Mouse (Mus musculus): Measurements from ENCODE around the gene Platr25. TPM values are rescaled to one million over a fixed set of nuclear protein-coding genes. Genes with fewer than 3 reads are reported as not detected.
A peak's percentile ranks its signal among the peaks of the same experiment; 100 is the strongest.
"Not testable (repeated sequence)": the region's sequence is repeated elsewhere in the genome, so short reads cannot be mapped to it uniquely, and the experiment has no call there.

Platr25 gene
- polyA plus RNA-seq, 1 experiment, result 0.08 TPM

GRCm38 (mm10) chr13:62653369-62653743 lies 107.2 kb downstream of the Platr25 start:
- Histone ChIP-seq H3K4me1 (ENCODE audit: control insufficient read depth, insufficient read depth, insufficient read length, low read length) (no peaks in the 10 kb centered on the region), H3K27ac (ENCODE audit: insufficient read depth, low read depth, low read length) (no peak overlapping the region), H3K4me3 (ENCODE audit: low read depth, low read length) (peak overlapping the region; percentile 72), H3K27me3 (ENCODE audit: control insufficient read depth, insufficient read depth, low read length) (no peaks in the 10 kb centered on the region), H3K36me3 (ENCODE audit: control insufficient read depth, insufficient read depth, low read length) (no peaks in the 10 kb centered on the region)
- WGBS, result 20% methylated on average over 8 of the region's 8 CpGs
- no peak for TF ChIP-seq POLR2A (IDR thresholded peaks at IDR 0.05; ENCODE audit: low read depth, low read length)
- TF ChIP-seq CTCF (IDR thresholded peaks at IDR 0.05; ENCODE audit: extremely low read depth, insufficient read length, insufficient replicate concordance, low read depth, low read length), result no peak

GRCm38 (mm10) chr13:62652681-62653368 lies 107.7 kb downstream of the Platr25 start:
- not testable (repeated sequence) for H3K4me1 ChIP-seq (ENCODE audit: control insufficient read depth, insufficient read depth, insufficient read length, low read length); H3K36me3 ChIP-seq (ENCODE audit: control insufficient read depth, insufficient read depth, low read length); H3K27me3 ChIP-seq (ENCODE audit: control insufficient read depth, insufficient read depth, low read length); H3K27ac ChIP-seq (ENCODE audit: insufficient read depth, low read depth, low read length)
- peak overlapping the region; percentile 72 for H3K4me3 ChIP-seq (ENCODE audit: low read depth, low read length)
- WGBS, result under 1% methylated on average over 16 of the region's 16 CpGs

GRCm38 (mm10) chr13:62627071-62627470 lies 133.4 kb downstream of the Platr25 start:
- H3K27ac ChIP-seq (ENCODE audit: insufficient read depth, low read depth, low read length); H3K36me3 ChIP-seq (ENCODE audit: control insufficient read depth, insufficient read depth, low read length); H3K27me3 ChIP-seq (ENCODE audit: control insufficient read depth, insufficient read depth, low read length); H3K4me3 ChIP-seq (ENCODE audit: low read depth, low read length); H3K4me1 ChIP-seq (ENCODE audit: control insufficient read depth, insufficient read depth, insufficient read length, low read length): not testable (repeated sequence)
- 24% methylated on average over 1 of the region's 1 CpGs for WGBS

- H3K4me3 ChIP-seq (ENCODE audit: low read depth, low read length), result peak overlapping the region; percentile 76
- WGBS, result 4% methylated on average over 7 of the region's 7 CpGs
- not testable (repeated sequence) for H3K4me1 ChIP-seq (ENCODE audit: control insufficient read depth, insufficient read depth, insufficient read length, low read length); H3K27ac ChIP-seq (ENCODE audit: insufficient read depth, low read depth, low read length); H3K36me3 ChIP-seq (ENCODE audit: control insufficient read depth, insufficient read depth, low read length); H3K27me3 ChIP-seq (ENCODE audit: control insufficient read depth, insufficient read depth, low read length)
Observed at GRCm38 (mm10) chr13:62624277-62624665, 136.2 kb downstream of the Platr25 start.

GRCm38 (mm10) chr13:62623577-62624276 lies 136.8 kb downstream of the Platr25 start, which contains the start of gene 6720489N17Rik:
Gene 6720489N17Rik (minus strand): TSS chr13:62624182.
- H3K27me3 ChIP-seq (ENCODE audit: control insufficient read depth, insufficient read depth, low read length); H3K27ac ChIP-seq (ENCODE audit: insufficient read depth, low read depth, low read length); H3K36me3 ChIP-seq (ENCODE audit: control insufficient read depth, insufficient read depth, low read length); H3K4me1 ChIP-seq (ENCODE audit: control insufficient read depth, insufficient read depth, insufficient read length, low read length): not testable (repeated sequence)
- 1% methylated on average over 15 of the region's 15 CpGs for WGBS
- H3K4me3 ChIP-seq (ENCODE audit: low read depth, low read length), result peak within 1 kb of the TSS; percentile 76

Other genes with a start within 250 kb of the Platr25 start
- not detected in 2 replicates for gene Zfp935, start 202.2 kb downstream of the Platr25 start, polyA plus RNA-seq (2012; rRNA removed)
- gene Zfp934, start 189.5 kb downstream of the Platr25 start, polyA plus RNA-seq (2012; rRNA removed), result 0.13 and 0.47 TPM in 2 replicates
- gene 6720489N17Rik, start 136.5 kb downstream of the Platr25 start, polyA plus RNA-seq (2012; rRNA removed), result not detected in 2 replicates
- not detected in 2 replicates for gene Gm5141, start 25.1 kb upstream of the Platr25 start, polyA plus RNA-seq (2012; rRNA removed)
- gene Fbp2, start 97.7 kb upstream of the Platr25 start, polyA plus RNA-seq (2012; rRNA removed), result 62.5 and 184 TPM in 2 replicates
- gene Fbp1, start 127.6 kb upstream of the Platr25 start, polyA plus RNA-seq (2012; rRNA removed), result 21.9 and 31.1 TPM in 2 replicates
- 30.9 and 48.4 TPM in 2 replicates for gene 2010111I01Rik, start 204.2 kb upstream of the Platr25 start, polyA plus RNA-seq (2012; rRNA removed)